Mouse (Mus musculus) CH12.LX (cell line): ENCODE data around the gene Zbtb44.

ENCODE experiments used
- ELF1 ChIP-seq: IDR thresholded peaks from 2 replicates; pipeline ENCODE4 v1.6.1; 2014; ENCODE audit warnings: low read depth, mild to moderate bottlenecking, inconsistent platforms, low read length, improper control_type of control experiment
- EP300 ChIP-seq: IDR thresholded peaks from 2 replicates; pipeline ENCODE4 v1.6.1; 2011; ENCODE audit warnings: low read length, improper control_type of control experiment
- MAFK ChIP-seq: IDR thresholded peaks from 2 replicates; pipeline ENCODE4 v1.6.1; 2011; ENCODE audit warnings: low read length, improper control_type of control experiment; ENCODE audit not compliant: insufficient replicate concordance
- NRF1 ChIP-seq: IDR thresholded peaks from 2 replicates; pipeline ENCODE4 v1.6.1; 2014; ENCODE audit warnings: low read depth, mild to moderate bottlenecking, inconsistent platforms, low read length, improper control_type of control experiment, moderate library complexity
- POLR2A ChIP-seq: IDR thresholded peaks from 2 replicates; pipeline ENCODE4 v1.6.1; 2011; ENCODE audit warnings: low read depth, mild to moderate bottlenecking, improper control_type of control experiment, low read length
- RAD21 ChIP-seq: IDR thresholded peaks from 2 replicates; pipeline ENCODE4 v1.6.1; 2011; ENCODE audit warnings: low read depth, mild to moderate bottlenecking, low read length, improper control_type of control experiment, moderate library complexity
- RCOR1 ChIP-seq: conservative IDR thresholded peaks from 2 replicates; pipeline ENCODE4 v1.6.1; 2012; ENCODE audit warnings: low read depth, mild to moderate bottlenecking, inconsistent platforms, low read length, improper control_type of control experiment
- TBP ChIP-seq: conservative IDR thresholded peaks from 2 replicates; pipeline ENCODE4 v1.6.1; 2011; ENCODE audit warnings: low read depth, low read length, improper control_type of control experiment

- TF ChIP-seq POLR2A (no peak), MAFK (no peak), RCOR1 (no peak), EP300 (no peak), NRF1 (no peak), TBP (no peak), RAD21 (no peak), ELF1 (no peak)
These were observed 28.3 kb downstream of the Zbtb44 start for GRCm38 (mm10) chr9:31058723-31059122.
